In genomic region chr11:32196727-32197126, GRCm38 (mm10) we compare ENCODE assay signal across 10 mouse cellular contexts. TPM values are rescaled to one million over a fixed set of nuclear protein-coding genes. Genes with fewer than 3 reads are reported as not detected.
"Had no signal": no experiment of that assay in that cellular context is flagged by ENCODE, and none has a peak within 500 bp of the region (broad histone marks: within the 10 kb centered on the region; RNA-seq: fewer than 3 reads in every experiment).

No protein-coding gene starts in this region.

- DNase-seq: kidney, adult 11 months; kidney, adult 9 months; lung, adult 2 months; lung, postnatal 36 days; midbrain, embryonic 14.5 days; retina, postnatal 1 day had no signal

RNA-seq across cellular contexts. Expression of gene Il9r, which starts 3.4 kb away (rescaled TPM):
- total RNA-seq: layer of hippocampus, adult 8-10 months; layer of hippocampus, postnatal 14 days; left cerebral cortex, adult 18-20 months; left cerebral cortex, postnatal 14 days had no signal
